Mouse (Mus musculus): Measurements from ENCODE around the gene Retreg1.
A peak's percentile ranks its signal among the peaks of the same experiment; 100 is the strongest.

The Retreg1 gene

GRCm38 (mm10) chr15:25884416-25884958 is 41.5 kb downstream of the Retreg1 start:
- DNase-seq, result no peak

- DNase-seq, result no peak
Measured at GRCm38 (mm10) chr15:25886581-25887011, 43.6 kb downstream of the Retreg1 start.

- DNase-seq, result no peak
Measured at GRCm38 (mm10) chr15:25889927-25890326, 46.9 kb downstream of the Retreg1 start.

GRCm38 (mm10) chr15:25891556-25891955 is 48.6 kb downstream of the Retreg1 start:
- peak; percentile 75 for DNase-seq

GRCm38 (mm10) chr15:25893327-25893726 is 50.3 kb downstream of the Retreg1 start:
- DNase-seq, result no peak

GRCm38 (mm10) chr15:25896783-25897182 is 53.8 kb downstream of the Retreg1 start:
- no peak for DNase-seq

GRCm38 (mm10) chr15:25897617-25898016 is 54.6 kb downstream of the Retreg1 start:
- DNase-seq, result peak; percentile 47

GRCm38 (mm10) chr15:25899021-25899420 is 56.0 kb downstream of the Retreg1 start:
- DNase-seq, result no peak

- DNase-seq, result peak; percentile 83
Measured at GRCm38 (mm10) chr15:25900540-25900939, 57.6 kb downstream of the Retreg1 start.

- DNase-seq, result peak; percentile 23
Measured at GRCm38 (mm10) chr15:25902931-25903615, 60.1 kb downstream of the Retreg1 start.

GRCm38 (mm10) chr15:25904435-25905021 is 61.5 kb downstream of the Retreg1 start:
- no peak for DNase-seq

GRCm38 (mm10) chr15:25909783-25910494 is 67.0 kb downstream of the Retreg1 start:
- DNase-seq, result no peak

GRCm38 (mm10) chr15:25910495-25910865 is 67.5 kb downstream of the Retreg1 start:
- DNase-seq, result no peak

- no peak for DNase-seq
Measured at GRCm38 (mm10) chr15:25910924-25911323, 67.9 kb downstream of the Retreg1 start.

- no peak for DNase-seq
Measured at GRCm38 (mm10) chr15:25912911-25913310, 69.9 kb downstream of the Retreg1 start.

- DNase-seq, result no peak
Measured at GRCm38 (mm10) chr15:25913659-25914058, 70.7 kb downstream of the Retreg1 start.

- DNase-seq, result no peak
Measured at GRCm38 (mm10) chr15:25914160-25914559, 71.2 kb downstream of the Retreg1 start.

- DNase-seq, result no peak
Measured at GRCm38 (mm10) chr15:25915013-25915412, 72.0 kb downstream of the Retreg1 start.

- DNase-seq, result no peak
Measured at GRCm38 (mm10) chr15:25915574-25916205, 72.7 kb downstream of the Retreg1 start.

- DNase-seq, result no peak
Measured at GRCm38 (mm10) chr15:25916252-25916651, 73.3 kb downstream of the Retreg1 start.

- no peak for DNase-seq
Measured at GRCm38 (mm10) chr15:25918641-25919040, 75.7 kb downstream of the Retreg1 start.

- no peak for DNase-seq
Measured at GRCm38 (mm10) chr15:25919995-25920394, 77.0 kb downstream of the Retreg1 start.

- DNase-seq, result no peak
Measured at GRCm38 (mm10) chr15:25920886-25921285, 77.9 kb downstream of the Retreg1 start.

Data from thymus, postnatal 14 days (tissue).